Mouse (Mus musculus): ENCODE measurements around the gene Zfp940. TPM values are rescaled to one million over a fixed set of nuclear protein-coding genes. Genes with fewer than 3 reads are reported as not detected.
A peak's percentile ranks its signal among the peaks of the same experiment; 100 is the strongest.

Zfp940 gene
- polyA plus RNA-seq, 1 experiment from 2014 or later: 5.8 TPM

GRCm38 (mm10) chr7:29792906-29793305 lies 60.6 kb downstream of the Zfp940 start:
- Histone ChIP-seq H3K27ac (no peak overlapping the region), H3K4me3 (no peak overlapping the region), H3K4me1 (no peaks in the 10 kb centered on the region), H3K9me3 (no peaks in the 10 kb centered on the region), H3K27me3 (no peaks in the 10 kb centered on the region), H3K9ac (no peak overlapping the region), H3K36me3 (peaks cover 50% of the 10 kb centered on the region), H3K4me2 (no peak overlapping the region; the same call in 1 of the 2 replicates)
- ATAC-seq (ENCODE audit: borderline replicate concordance, extremely low read depth, low FRiP score, low TSS enrichment): no peak
- 37% methylated on average over 27 of the region's 27 CpGs for WGBS

- Histone ChIP-seq H3K9ac (peak overlapping the region; percentile 5; the same call in 1 of the 2 replicates), H3K4me3 (peak overlapping the region; percentile 75), H3K4me1 (peaks cover 11% of the 10 kb centered on the region), H3K4me2 (peak overlapping the region; percentile 83), H3K27me3 (no peaks in the 10 kb centered on the region), H3K36me3 (peaks cover 30% of the 10 kb centered on the region), H3K9me3 (no peaks in the 10 kb centered on the region), H3K27ac (no peak overlapping the region)
- WGBS: 71% methylated on average over 5 of the region's 5 CpGs
- no peak for ATAC-seq (ENCODE audit: borderline replicate concordance, extremely low read depth, low FRiP score, low TSS enrichment)
Observed at GRCm38 (mm10) chr7:29785888-29786287, 67.6 kb downstream of the Zfp940 start.

DNA sequence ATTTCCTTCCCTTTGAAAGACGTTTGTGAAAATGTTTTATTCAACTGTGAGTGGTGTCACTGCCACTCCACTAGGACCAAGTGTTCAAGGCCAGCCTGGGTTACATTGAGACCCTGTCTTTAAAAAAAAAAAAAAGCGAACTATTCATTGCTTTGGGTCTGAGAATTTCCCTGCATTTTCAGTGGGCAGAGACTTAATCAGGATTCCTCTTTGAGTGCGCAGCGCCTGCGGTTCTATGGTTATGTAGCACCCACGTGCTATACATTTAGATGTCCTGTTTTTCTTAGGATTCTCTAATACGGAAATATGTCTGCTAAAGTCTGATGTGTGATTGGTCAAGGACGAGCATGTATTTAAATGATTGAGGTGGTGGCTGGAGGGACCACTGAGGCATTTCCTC lies 68.4 kb downstream of the Zfp940 start:
- peak overlapping the region; percentile 75 for H3K4me3 ChIP-seq
- 42% methylated on average over 8 of the region's 8 CpGs for WGBS
- H3K27ac ChIP-seq: no peak overlapping the region
- H3K36me3 ChIP-seq: peaks cover 22% of the 10 kb centered on the region
- no peaks in the 10 kb centered on the region for H3K9me3 ChIP-seq
- H3K9ac ChIP-seq: peak overlapping the region; percentile 5; the same call in 1 of the 2 replicates
- peak overlapping the region; percentile 83 for H3K4me2 ChIP-seq
- H3K4me1 ChIP-seq: peaks cover 11% of the 10 kb centered on the region
- H3K27me3 ChIP-seq: no peaks in the 10 kb centered on the region
- ATAC-seq (ENCODE audit: borderline replicate concordance, extremely low read depth, low FRiP score, low TSS enrichment): no peak

DNA sequence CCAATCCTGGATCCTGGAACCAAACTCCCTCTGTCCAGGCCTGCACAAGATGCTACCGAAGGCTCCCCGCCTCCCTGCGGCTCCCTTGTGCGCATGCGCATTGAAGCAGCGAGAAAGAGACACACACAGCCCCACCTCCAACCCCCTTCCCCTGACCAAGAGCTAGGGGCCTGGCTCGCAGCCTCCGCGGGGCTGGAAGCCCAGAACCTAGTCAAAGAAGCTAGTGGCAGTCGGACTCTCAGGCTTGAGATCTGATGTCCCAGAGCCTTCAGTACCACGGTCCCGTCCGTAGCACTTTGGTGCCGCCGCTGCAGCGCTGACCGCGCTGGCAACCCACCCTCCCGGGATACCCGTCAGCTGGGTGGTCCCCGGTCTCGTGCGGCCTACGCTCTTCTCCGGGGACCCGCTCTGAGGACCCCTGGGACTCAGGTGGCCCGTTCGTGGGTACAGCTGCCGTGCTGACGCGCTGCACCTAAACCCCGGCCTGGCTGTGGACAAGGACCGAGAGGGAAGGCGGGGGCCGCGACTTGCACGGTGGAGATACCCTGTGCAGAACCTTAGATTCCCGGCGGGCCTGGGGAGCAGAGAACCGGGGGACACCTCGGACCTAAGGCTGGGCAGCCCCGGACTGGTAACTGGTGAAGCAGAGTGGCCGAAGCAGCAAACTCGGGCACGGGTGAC lies 69.5 kb downstream of the Zfp940 start, which contains the start of gene Zfp30:
Gene Zfp30 (plus strand): TSS at position 128 of the 681 bp plus-strand sequence.
- ATAC-seq (ENCODE audit: borderline replicate concordance, extremely low read depth, low FRiP score, low TSS enrichment): peak; percentile 96
- under 1% methylated on average over 45 of the region's 45 CpGs for WGBS
- Histone ChIP-seq H3K4me1 (peaks cover 11% of the 10 kb centered on the region), H3K4me2 (peak within 1 kb of the TSS; percentile 83), H3K4me3 (peak within 1 kb of the TSS; percentile 75), H3K9me3 (no peaks in the 10 kb centered on the region), H3K36me3 (peaks cover 17% of the 10 kb centered on the region), H3K27ac (peak within 1 kb of the TSS; percentile 85), H3K27me3 (no peaks in the 10 kb centered on the region), H3K9ac (peak within 1 kb of the TSS; percentile 74)

Other genes with a start within 250 kb of the Zfp940 start
- 0.13 and 0.19 TPM in 2 replicates for gene Catsperg2, start 126.6 kb downstream of the Zfp940 start, polyA plus RNA-seq (2015; fragmentation: Nextera tagmentation; extraction: Ambion mirVana)
- 12.1 and 12.9 TPM in 2 replicates for gene Zfp84, start 85.1 kb downstream of the Zfp940 start, polyA plus RNA-seq (2015; fragmentation: Nextera tagmentation; extraction: Ambion mirVana)
- 5.7 and 6.1 TPM in 2 replicates for gene Zfp30, start 69.7 kb downstream of the Zfp940 start, polyA plus RNA-seq (2015; fragmentation: Nextera tagmentation; extraction: Ambion mirVana)
- gene Zfp790, start 37.6 kb downstream of the Zfp940 start, polyA plus RNA-seq (2015; fragmentation: Nextera tagmentation; extraction: Ambion mirVana): 13.7 and 15.3 TPM in 2 replicates
- 6.4 and 6.6 TPM in 2 replicates for gene Zfp420, start 6.3 kb upstream of the Zfp940 start, polyA plus RNA-seq (2015; fragmentation: Nextera tagmentation; extraction: Ambion mirVana)
- gene Zfp27, start 52.9 kb upstream of the Zfp940 start, polyA plus RNA-seq (2015; fragmentation: Nextera tagmentation; extraction: Ambion mirVana): 9.6 and 9.8 TPM in 2 replicates
- gene Zfp383, start 54.6 kb upstream of the Zfp940 start, polyA plus RNA-seq (2015; fragmentation: Nextera tagmentation; extraction: Ambion mirVana): 4.7 and 5.1 TPM in 2 replicates
- gene Zfp74, start 100.4 kb upstream of the Zfp940 start, polyA plus RNA-seq (2015; fragmentation: Nextera tagmentation; extraction: Ambion mirVana): 11.0 and 14.2 TPM in 2 replicates
- gene Zfp568, start 130.3 kb upstream of the Zfp940 start, polyA plus RNA-seq (2015; fragmentation: Nextera tagmentation; extraction: Ambion mirVana): 14.9 and 15.4 TPM in 2 replicates
- 3.2 and 3.5 TPM in 2 replicates for gene Zfp14, start 197.7 kb upstream of the Zfp940 start, polyA plus RNA-seq (2015; fragmentation: Nextera tagmentation; extraction: Ambion mirVana)
- 5.3 and 7.6 TPM in 2 replicates for gene Zfp82, start 219.2 kb upstream of the Zfp940 start, polyA plus RNA-seq (2015; fragmentation: Nextera tagmentation; extraction: Ambion mirVana)
- 0.81 and 1.1 TPM in 2 replicates for gene Gm26920, start 236.7 kb upstream of the Zfp940 start, polyA plus RNA-seq (2015; fragmentation: Nextera tagmentation; extraction: Ambion mirVana)
- gene Zfp566, start 236.9 kb upstream of the Zfp940 start, polyA plus RNA-seq (2015; fragmentation: Nextera tagmentation; extraction: Ambion mirVana): 8.1 and 8.3 TPM in 2 replicates
- gene Zfp260, start 241.1 kb upstream of the Zfp940 start, polyA plus RNA-seq (2015; fragmentation: Nextera tagmentation; extraction: Ambion mirVana): 107 and 113 TPM in 2 replicates